Mouse (Mus musculus) megakaryocyte, adult 5-6 weeks (primary cell): ENCODE results near the gene Gm5128. TPM values are rescaled to one million over a fixed set of nuclear protein-coding genes. Genes with fewer than 3 reads are reported as not detected.
"Not testable (repeated sequence)": the region's sequence is repeated elsewhere in the genome, so short reads cannot be mapped to it uniquely, and the experiment has no call there.

ENCODE experiments used
- ATAC-seq: 2 replicates; pipeline ENCODE4 v1.8.0; 2016; ENCODE audit warnings: mild to moderate bottlenecking, inconsistent platforms; ENCODE audit not compliant: poor library complexity, severe bottlenecking
- total RNA-seq, 2 experiments: library from RNA; stranded (forward) in 1 of 2; stranded (reverse) in 1 of 2; fragments of 153-499, 151-499 nt in 1 of 2; fragments of 221-1000, 200-1000 nt in 1 of 2; gene quantifications; 2 replicates each; pipeline versions ENCODE4 v1.2.3 to v1.2.4; 2015 to 2017

Gm5128 gene
- total RNA-seq (2015), result not detected in 2 replicates
- not detected in 2 replicates for total RNA-seq (2017)

- ATAC-seq, result not testable (repeated sequence)
Measured at GRCm38 (mm10) chrX:135372984-135373383, at the start of gene Gm5128. Gene Gm5128, plus strand, starts transcription at chrX:135373284.

DNA sequence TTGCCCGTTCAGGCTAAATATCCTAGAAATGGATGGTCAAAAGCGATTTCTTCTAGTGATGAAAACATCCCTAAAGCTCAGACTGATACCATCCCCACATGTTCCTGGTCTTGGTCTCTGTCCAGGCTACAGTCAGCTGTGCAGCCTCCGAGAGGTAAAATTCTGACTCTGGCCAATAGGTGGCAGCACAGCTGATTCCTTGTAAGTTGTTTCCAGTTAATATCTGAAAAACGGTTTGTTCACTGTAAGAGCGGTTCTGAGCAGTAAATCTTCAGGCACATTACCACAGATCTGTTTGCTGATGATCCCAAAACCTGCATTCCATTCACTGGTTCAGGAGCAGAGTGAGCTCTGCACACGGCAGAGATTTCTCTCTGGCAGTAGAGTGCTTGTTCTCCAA is 12.4 kb upstream of the Gm5128 start:
- ATAC-seq, result peak; percentile 74

- peak; percentile 78 for ATAC-seq
Measured at GRCm38 (mm10) chrX:135361943-135362342, 11.1 kb upstream of the Gm5128 start.

GRCm38 (mm10) chrX:135403578-135403977 is 30.5 kb downstream of the Gm5128 start:
- not testable (repeated sequence) for ATAC-seq

DNA sequence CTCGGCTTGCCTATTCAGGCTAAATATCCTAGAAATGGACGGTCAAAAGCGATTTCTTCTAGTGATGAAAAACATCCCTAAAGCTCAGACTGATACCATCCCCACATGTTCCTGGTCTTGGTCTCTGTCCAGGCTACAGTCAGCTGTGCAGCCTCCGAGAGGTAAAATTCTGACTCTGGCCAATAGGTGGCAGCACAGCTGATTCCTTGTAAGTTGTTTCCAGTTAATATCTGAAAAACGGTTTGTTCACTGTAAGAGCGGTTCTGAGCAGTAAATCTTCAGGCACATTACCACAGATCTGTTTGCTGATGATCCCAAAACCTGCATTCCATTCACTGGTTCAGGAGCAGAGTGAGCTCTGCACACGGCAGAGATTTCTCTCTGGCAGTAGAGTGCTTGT is 48.1 kb downstream of the Gm5128 start:
- ATAC-seq, result peak; percentile 60; the same call in 1 of the 2 replicates

DNA sequence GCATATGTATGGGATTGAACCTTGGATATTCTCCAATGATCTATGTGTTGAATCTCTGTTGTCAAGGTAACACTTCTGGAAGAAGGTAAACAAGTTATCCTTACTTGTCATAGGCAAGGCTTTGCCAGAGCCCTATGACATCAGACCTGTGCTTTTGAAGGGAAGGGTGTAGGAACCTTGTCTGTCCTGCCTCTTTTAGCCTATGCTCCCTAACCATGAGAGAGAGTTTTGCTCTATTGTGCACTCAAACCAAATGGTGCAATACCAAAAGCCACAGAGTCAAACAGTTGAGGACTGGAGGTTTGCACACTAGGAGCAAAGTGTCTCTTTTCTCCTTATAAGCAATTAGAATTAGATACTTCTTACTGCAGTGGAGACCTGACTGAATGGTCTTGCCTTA is 48.7 kb downstream of the Gm5128 start:
- ATAC-seq, result not testable (repeated sequence)

- peak; percentile 72 for ATAC-seq
Measured at GRCm38 (mm10) chrX:135422473-135422872, 49.4 kb downstream of the Gm5128 start.

Other genes starting within 250 kb of the Gm5128 start
- 0.18 TPM in 1 of 2 replicates, not detected in the other for gene Gm15023, start 195.7 kb upstream of the Gm5128 start, total RNA-seq (2015)
- gene Gm15023, start 195.7 kb upstream of the Gm5128 start, total RNA-seq (2017), result not detected in 2 replicates
- gene Tceal6, start 162.6 kb upstream of the Gm5128 start, total RNA-seq (2015), result not detected in 2 replicates
- gene Tceal6, start 162.6 kb upstream of the Gm5128 start, total RNA-seq (2017), result not detected in 2 replicates
- gene Pramel3, start 71.0 kb upstream of the Gm5128 start, total RNA-seq (2015), result not detected in 2 replicates
- not detected in 2 replicates for gene Pramel3, start 71.0 kb upstream of the Gm5128 start, total RNA-seq (2017)
- gene Gm7903, start 60.6 kb downstream of the Gm5128 start, total RNA-seq (2015), result not detected in 2 replicates
- gene Gm7903, start 60.6 kb downstream of the Gm5128 start, total RNA-seq (2017), result 0.45 TPM in 1 of 2 replicates, not detected in the other
- not detected in 2 replicates for gene AV320801, start 121.3 kb downstream of the Gm5128 start, total RNA-seq (2015)
- gene AV320801, start 121.3 kb downstream of the Gm5128 start, total RNA-seq (2017), result not detected in 2 replicates
- 0.23 and 0.51 TPM in 2 replicates for gene Nxf7, start 225.5 kb downstream of the Gm5128 start, total RNA-seq (2015)
- gene Nxf7, start 225.5 kb downstream of the Gm5128 start, total RNA-seq (2017), result not detected in 2 replicates